Mouse (Mus musculus) NIH3T3 (cell line): ENCODE measurements around the gene Oxct2a.
A peak's percentile ranks its signal among the peaks of the same experiment; 100 is the strongest.
"Not testable (repeated sequence)": the region's sequence is repeated elsewhere in the genome, so short reads cannot be mapped to it uniquely, and the experiment has no call there.

Experiments used
- DNase-seq: peaks from one replicate; pipeline ENCODE4 v3.0.0-alpha.2; 2012; ENCODE audit warnings: low read depth

The Oxct2a gene

GRCm38 (mm10) chr4:123313010-123313409 is 10.4 kb downstream of the Oxct2a start:
- no peak for DNase-seq

DNA sequence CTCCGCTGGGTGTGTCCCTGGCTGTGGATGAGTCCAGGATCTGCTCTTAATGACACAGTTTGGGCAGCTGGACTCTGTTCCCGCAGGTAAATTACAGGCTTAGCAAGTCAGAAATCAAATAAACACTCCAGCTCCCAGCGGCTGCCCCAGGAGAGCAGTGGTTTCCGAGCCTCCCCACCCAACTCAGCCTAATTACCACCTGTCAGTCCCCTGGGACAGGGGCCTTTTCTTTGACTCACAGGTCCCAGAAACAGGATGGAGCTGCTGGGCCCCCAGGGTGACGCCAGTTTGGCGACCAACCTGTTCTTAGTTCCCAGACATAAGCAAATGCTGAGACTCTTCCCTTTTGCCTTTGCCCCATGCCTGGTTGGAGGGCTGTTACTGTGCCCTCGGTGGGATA is 11.6 kb downstream of the Oxct2a start:
- DNase-seq, result no peak

DNA sequence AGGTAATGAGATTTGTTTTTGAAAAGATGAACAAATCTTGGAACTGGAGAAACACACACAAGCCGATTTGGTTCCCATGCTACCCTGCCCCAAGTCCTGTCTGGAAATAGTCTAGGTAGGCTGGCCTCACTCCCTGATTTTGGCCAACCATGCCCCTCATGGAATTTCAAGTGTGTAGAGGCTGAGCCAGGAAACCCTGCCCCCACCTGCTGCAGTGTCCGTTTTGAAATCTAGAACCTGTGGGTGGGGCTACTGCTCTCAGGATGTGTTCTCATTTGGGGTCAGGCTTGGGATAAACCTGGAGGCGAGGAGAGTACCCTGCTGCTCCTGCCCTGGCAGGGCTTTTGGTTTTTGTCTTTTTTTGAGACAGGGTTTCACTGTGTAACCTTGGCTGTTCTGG is 15.1 kb downstream of the Oxct2a start:
- DNase-seq, result no peak

DNA sequence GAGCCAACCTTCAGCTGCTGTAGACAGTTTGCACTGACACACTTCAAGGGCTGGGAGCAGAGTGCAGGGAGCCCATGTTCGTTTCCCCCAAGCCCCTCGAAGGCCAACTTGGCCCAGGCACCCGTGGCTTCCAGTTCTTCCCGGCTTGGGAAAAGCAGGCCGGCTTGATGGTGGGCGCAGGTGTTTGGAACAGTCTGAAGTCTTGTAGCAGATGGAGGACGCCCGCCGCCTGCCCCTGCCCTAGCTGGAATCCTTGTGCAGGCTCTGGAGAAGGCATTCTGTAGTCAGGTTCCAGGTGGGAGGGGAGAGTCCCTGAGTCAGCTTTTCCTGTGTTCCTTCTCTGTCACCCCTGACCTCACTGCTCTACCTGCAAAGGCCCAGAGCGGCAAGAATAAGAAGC is 16.4 kb downstream of the Oxct2a start:
- DNase-seq, result no peak

- peak; percentile 83 for DNase-seq
Observed at GRCm38 (mm10) chr4:123305789-123306188, 17.6 kb downstream of the Oxct2a start.

DNA sequence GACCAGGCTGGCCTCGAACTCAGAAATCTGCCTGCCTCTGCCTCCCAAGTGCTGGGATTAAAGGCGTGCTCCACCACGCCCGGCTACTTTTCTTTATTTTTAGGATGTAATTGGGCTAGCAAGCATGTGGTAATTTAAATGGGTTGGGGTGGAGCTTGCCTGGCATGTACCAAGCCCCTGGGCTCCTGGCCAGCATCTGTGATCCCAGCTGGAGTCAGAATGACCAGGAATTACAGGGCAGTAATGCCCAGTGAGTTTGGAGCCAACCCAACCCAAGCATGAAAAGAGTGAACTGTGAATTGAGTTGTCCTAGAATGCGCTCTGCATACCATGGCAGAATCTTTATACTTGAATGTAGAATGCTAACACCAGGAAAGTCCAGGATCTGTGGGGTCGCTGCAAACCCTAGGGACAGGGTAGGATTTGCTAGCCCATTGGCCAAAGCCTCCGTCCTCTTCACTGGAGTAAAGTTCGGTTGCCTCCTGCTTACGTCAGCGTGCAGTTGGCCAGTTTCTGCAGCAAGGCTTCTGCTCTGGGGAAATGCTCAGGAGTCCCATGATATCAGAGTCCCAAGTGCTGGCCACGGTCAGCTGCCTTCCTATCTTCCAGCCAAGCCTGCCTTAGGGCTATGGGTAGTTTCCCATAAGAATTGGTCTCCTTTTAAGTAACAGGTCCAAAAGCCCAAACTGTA is 24.3 kb downstream of the Oxct2a start:
- peak; percentile 61 for DNase-seq

DNA sequence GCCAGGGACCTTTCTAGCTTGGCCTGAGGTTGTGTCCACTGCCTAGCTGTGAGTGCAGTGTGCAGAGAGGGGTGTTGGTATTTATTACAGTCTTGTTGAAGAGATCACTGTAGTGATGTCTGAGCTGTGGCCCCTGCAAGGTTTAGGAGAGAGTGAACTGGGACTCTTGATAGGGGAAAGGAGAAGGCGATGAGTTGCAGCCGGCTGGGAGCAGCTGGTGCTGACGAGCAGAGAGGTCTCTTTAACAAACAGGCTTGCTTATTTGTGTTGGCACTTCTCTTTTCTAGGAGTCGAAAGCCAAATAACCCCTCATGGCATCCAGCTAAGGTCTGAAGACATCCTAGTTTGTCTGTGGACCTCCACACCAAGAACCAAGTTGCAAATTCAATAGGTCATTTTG is 25.2 kb downstream of the Oxct2a start:
- DNase-seq, result no peak

- no peak for DNase-seq
Observed at GRCm38 (mm10) chr4:123297195-123297960, 26.1 kb downstream of the Oxct2a start.

- no peak for DNase-seq
Observed at GRCm38 (mm10) chr4:123296148-123296534, 27.3 kb downstream of the Oxct2a start.

- DNase-seq, result no peak
Observed at GRCm38 (mm10) chr4:123295516-123296147, 27.8 kb downstream of the Oxct2a start.

GRCm38 (mm10) chr4:123295026-123295425 is 28.4 kb downstream of the Oxct2a start:
- not testable (repeated sequence) for DNase-seq

DNA sequence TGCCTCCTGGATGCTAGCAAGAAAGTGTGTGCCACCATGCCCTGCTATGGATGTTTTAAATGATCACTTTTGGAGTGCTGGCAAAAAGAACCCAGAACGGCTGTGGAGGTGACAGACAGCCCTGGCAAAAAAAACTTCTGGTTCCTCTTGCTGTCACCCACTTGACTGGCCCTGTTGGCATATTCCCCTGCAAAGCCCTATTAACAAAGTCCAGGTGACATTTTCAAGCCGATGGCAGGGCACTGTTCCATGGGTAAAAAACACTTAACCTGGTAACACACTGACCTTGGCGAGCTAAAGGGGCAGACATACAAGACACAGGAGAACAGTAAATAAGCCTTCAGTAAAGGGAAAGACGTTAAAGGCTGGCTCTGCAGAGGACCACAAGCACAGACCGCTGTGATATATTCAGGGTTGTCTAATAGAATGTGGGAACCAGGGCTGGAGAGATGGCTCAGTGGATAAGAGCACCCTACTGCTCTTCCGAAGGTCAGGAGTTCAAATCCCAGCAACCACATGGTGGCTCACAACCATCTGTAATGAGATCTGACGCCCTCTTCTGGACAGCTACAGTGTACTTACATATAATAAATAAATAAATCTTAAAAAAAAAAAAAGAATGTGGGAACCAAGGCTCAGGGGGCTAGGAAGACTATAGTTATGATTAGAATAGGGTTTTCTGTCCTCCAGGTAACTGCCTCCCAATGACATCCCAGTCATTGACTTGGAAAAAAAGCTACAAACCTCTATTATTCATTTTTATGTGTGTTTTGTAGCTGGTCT is 29.6 kb downstream of the Oxct2a start:
- DNase-seq, result no peak

GRCm38 (mm10) chr4:123292989-123293388 is 30.4 kb downstream of the Oxct2a start:
- no peak for DNase-seq

DNA sequence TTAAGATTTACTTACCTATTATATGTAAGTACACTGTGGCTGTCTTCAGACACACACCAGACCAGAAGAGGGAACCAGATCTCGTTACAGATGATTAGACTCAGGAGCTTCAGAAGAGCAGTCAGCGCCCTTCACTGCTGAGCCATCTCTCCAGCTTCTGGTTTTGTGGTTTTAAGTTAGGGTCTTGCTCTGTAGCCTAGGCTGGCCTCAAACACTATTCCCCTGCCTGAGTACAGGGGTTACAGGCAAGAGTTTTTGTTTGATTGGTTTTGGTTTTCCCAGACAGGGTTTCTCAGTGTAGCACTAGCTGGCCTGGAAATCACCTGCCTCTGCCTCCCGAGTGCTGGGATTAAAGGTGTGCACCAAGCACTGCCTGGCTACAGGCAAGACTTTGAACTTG is 31.0 kb downstream of the Oxct2a start:
- DNase-seq, result no peak

- DNase-seq, result no peak
Observed at GRCm38 (mm10) chr4:123289038-123289437, 34.4 kb downstream of the Oxct2a start.

GRCm38 (mm10) chr4:123286790-123287189 is 36.6 kb downstream of the Oxct2a start:
- no peak for DNase-seq

GRCm38 (mm10) chr4:123284731-123285624 is 38.5 kb downstream of the Oxct2a start:
- no peak for DNase-seq

GRCm38 (mm10) chr4:123283675-123284064 is 39.8 kb downstream of the Oxct2a start:
- DNase-seq, result peak; percentile 62

DNA sequence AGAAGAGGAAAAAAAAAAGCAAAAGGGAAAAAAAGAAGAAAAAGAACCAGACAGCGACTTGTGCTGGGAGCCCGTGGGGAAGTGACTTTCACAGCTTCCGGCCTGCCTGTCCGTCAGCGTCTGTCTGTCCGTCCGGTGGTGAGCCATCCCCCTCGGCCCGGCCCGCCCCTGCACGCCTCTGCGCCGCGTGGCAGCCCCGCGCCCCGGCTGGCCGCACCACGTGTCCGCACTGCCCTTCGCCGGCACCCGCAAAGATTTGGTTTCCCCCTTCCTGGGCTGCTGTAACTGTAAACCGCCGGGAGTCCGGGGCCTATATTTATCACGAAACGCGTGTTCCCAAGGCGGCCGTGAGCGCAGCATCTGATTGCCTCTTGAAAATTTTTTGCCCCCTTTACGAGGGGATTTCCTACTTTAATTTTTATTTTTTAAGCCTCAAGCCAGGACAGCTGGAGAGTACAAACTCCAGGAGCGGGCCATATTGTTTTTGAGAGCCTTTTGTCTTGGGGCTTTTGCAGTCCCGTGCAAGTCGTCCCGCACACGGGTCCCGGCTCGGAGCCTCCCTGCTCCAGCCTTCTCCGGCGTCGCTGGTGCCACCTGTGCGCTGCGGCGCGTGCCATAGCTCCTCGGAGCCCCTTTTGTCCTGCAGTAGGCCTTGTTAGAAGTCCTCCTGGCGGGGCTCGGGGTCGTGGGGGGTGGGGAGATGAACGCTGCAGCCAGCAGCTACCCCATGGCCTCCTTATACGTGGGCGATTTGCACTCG is 40.3 kb downstream of the Oxct2a start:
- peak; percentile 42 for DNase-seq

GRCm38 (mm10) chr4:123282500-123282899 is 40.9 kb downstream of the Oxct2a start:
- peak; percentile 98 for DNase-seq

- DNase-seq, result no peak
Observed at GRCm38 (mm10) chr4:123280117-123280516, 43.3 kb downstream of the Oxct2a start.
